Mouse (Mus musculus) erythroblast, embryonic 14.5 days (primary cell): ENCODE data around the gene Ppp1r9a.

Experiments used
- GATA1 ChIP-seq: IDR thresholded peaks from 2 replicates; pipeline ENCODE4 v1.6.1; 2012; ENCODE audit warnings: low read length, inconsistent platforms, mixed read lengths
- TAL1 ChIP-seq: IDR thresholded peaks from 3 replicates; pipeline ENCODE4 v1.6.1; 2012; ENCODE audit warnings: low read length, inconsistent platforms, mixed read lengths

DNA sequence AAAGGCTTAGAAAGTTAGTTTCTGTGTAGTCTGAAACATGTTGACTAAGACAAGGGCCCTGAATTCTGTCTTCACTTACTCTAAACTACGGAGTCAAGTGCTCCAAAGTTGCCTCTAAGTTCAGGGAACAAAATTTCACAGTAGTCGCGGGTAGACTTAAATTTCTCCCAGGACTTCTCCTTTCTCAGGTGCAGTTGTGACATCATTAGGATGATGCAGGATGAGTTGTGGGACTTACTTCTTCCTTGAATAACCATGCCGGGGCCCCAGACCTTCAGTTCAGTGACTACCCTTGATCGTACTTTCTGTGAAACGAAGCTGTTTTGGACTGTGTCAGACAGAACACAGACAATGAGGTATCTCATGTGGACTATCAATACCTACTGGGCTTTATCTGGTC is 94.9 kb downstream of the Ppp1r9a start:
- no peak for TF ChIP-seq GATA1
- no peak for TF ChIP-seq TAL1
